Mouse (Mus musculus) T-helper 17 cell (primary cell): ENCODE data around the gene Foxn3.

Experiments used
- in situ Hi-C, 2 experiments: fragments of 300-600 bp; cut with MboI, MseI; formaldehyde crosslinking; loops; 1 replicate in 1 of 2; 2 replicates in 1 of 2; pipeline ENCODE4 v1.15.1; 2025; ENCODE audit warnings: high pct_unique_total_duplicates in 2 of 2

Foxn3 gene

DNA sequence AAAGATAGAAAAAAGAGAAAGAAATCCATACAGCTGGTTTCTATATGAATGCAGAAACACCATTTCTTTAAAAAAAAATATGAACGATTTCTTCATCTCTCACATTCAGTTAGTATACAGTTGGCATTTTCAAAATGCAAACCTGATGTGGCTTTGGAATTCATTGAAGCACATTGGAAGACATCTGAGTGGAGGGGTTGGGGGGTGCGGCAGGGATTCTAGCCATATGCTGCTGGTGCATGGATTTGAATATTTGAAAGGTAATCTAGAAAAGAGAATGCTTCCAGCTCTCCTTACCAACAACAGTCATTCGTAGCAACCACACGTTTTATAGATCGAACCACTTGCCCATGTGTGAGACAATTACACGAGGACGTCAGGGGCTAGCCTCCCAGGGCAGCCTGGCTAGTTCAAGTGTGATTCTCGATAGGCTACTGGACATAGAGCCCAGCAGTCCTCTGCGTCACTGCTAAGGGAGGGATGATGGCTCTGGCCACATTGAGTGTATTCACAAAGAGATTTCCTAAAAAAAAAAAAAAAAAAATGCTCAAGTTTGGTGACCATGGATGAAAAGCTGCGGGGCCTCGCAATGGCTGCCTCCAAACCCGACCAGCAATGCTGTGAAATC is 96.0 kb downstream of the Foxn3 start:
- in situ Hi-C loops, result loop anchor here in 1 of 2 experiments (5.0 kb wide), 2 partner anchors 45 to 75 kb away; no protein-coding TSS in a partner anchor

- in situ Hi-C loops, result loop anchor here in 1 of 2 experiments (5.0 kb wide), 2 partner anchors 46 to 74 kb away; no protein-coding TSS in a partner anchor
Observed at GRCm38 (mm10) chr12:99466426-99466825, 97.0 kb downstream of the Foxn3 start.

GRCm38 (mm10) chr12:99464291-99464690 is 99.1 kb downstream of the Foxn3 start:
- in situ Hi-C loops, result no loop called here

DNA sequence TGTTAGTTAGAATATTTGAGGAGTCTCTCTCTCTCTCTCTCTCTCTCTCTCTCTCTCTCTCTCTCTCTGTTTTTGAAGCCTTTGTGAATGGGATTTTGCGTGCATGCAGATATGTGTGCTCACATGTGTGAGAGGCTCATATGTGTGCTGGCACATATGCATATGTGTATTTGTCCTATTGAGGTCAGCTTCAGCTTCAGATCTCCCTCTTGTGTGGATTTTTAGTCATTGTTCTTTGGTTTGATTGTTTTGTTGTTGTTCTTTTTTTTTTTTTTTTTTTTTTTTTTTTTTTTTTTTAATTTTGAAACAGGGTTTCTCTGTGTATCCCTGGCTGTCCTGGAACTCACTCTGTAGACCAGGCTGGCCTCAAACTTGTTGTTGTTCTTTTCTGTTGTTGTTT is 100.5 kb downstream of the Foxn3 start:
- in situ Hi-C loops, result no loop called here

DNA sequence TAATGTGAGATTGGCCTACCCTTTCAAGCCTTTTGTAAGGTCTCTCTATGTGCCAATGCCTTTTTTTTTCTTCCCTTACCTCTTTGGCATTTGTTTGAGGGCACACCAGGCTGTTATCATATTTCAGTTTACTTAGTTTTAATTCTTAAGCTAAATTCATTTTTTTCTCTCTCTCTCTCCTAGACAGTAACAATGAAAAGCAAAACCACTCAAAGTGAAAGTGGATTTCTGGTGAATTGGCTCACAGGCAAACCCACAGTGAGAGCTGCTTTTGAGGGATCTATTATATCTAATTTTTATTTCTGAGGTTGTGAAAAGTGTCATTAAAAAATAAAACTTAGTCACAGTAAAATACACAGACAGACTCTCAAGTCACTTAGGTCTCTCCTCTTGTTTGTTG is 101.1 kb downstream of the Foxn3 start:
- in situ Hi-C loops, result no loop called here

DNA sequence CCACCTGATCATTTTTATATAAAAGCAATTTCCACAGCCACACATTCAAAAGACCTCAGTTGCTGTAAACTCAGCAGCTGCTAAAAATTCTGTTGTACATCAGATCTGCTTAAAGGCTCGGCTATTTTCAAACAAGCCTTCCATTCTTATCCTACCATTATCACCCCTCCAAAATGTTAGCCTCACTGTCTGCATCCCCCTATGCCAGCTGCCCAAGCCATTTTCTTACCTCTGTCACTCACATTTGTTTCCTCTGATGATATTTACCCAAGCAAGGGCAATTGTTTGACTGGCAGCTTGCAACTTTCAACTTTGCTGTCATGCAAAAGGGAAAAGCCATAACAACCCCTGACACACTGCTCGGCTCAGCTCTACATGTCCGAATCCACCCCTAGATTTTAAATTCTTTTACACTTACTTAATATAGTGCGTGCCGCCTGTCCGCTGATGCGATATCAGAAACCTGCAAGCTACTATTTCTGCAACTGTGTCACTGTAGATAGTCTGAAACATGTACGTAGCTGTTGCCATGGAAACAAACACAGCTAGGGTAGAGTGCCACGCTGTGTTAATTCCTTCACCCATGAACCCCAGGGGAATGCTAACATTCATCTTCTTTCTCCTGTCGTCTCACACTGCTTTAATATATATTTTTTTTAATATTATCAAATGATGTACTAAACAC is 105.7 kb downstream of the Foxn3 start:
- in situ Hi-C loops, result no loop called here

DNA sequence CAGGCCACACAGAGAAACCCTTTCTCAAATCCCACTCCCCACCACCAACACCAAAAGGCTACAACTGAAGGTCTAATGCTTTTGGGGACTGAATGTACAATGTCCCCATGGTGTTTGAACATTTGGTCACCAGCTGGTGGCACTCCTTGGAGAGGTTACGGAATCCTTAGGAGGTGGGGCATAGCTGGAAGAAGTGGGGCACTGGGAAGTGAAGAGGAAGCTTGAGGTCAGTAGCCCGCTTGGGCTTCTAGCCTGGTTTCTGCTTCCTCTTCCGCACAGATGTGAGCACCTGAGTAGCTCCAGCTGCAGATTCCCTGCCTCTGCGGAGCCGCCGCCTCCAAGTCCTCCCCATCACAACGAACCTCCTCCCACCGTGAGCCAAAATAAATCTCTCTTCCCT is 107.8 kb downstream of the Foxn3 start:
- in situ Hi-C loops, result no loop called here

GRCm38 (mm10) chr12:99454394-99454793 is 109.0 kb downstream of the Foxn3 start:
- in situ Hi-C loops, result no loop called here

GRCm38 (mm10) chr12:99453797-99454196 is 109.6 kb downstream of the Foxn3 start:
- in situ Hi-C loops, result no loop called here

- in situ Hi-C loops, result no loop called here
Observed at GRCm38 (mm10) chr12:99450076-99450475, 113.3 kb downstream of the Foxn3 start.

GRCm38 (mm10) chr12:99447791-99448190 is 115.6 kb downstream of the Foxn3 start:
- in situ Hi-C loops, result no loop called here

GRCm38 (mm10) chr12:99445018-99445674 is 118.2 kb downstream of the Foxn3 start:
- in situ Hi-C loops, result no loop called here

DNA sequence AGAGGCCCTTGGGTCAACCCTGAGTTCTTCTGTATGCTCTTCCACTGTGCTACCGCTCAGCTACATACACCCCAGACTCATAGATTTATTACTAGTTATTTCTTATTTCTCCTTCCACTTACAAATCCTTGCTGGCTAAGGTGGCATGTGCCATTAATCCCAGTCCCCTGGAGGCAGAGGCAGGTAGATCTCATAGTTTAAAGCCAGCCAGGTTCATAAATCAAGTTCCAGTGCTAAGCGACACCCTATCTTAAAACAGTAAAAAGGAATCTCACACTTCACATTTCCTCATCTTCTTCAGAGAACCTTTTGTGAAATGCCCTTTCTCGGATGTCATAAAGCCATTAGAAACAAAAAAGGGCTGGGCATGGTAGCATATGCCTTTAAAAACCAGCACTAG is 120.6 kb downstream of the Foxn3 start:
- in situ Hi-C loops, result no loop called here

GRCm38 (mm10) chr12:99440953-99441352 is 122.4 kb downstream of the Foxn3 start:
- in situ Hi-C loops, result no loop called here

DNA sequence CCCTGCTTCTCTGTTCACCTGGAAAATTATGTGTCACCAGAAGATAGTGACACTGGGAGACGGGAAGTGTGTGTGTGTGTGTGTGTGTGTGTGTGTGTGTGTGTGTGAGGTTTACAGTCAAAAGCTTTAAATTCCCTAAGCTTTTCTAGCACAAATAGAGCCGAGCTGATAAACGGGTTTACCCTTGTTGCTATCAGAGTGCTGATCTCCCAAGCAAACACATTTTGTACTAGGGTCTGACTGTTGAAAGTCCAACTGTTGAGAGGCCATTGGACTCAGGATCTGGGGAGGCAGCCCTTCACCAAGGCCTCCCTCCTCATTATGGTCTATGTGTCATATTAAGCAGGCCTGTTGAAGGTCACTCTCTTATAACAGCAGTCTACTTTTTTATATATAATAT is 123.4 kb downstream of the Foxn3 start:
- in situ Hi-C loops, result no loop called here

- in situ Hi-C loops, result no loop called here
Observed at GRCm38 (mm10) chr12:99435189-99435588, 128.2 kb downstream of the Foxn3 start.

- in situ Hi-C loops, result no loop called here
Observed at GRCm38 (mm10) chr12:99433402-99433801, 130.0 kb downstream of the Foxn3 start.

DNA sequence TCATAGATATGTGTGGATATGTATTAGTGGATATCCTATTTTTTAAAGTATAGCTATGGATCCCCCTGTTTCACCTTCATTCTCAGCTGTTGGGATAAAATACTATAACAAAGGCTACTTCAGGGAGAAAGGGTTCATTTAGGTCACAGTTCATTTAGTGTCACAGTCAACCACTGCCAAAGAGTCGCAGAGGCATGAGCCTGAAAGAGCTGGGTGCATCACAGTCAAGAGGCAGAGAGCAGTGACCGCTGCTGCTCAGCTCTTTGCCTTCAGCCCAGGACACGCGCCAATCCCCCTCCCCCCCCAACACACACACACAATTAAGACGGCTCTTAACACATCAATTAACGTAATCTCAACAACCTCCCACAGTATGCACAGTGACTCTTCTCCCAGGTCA is 131.8 kb downstream of the Foxn3 start:
- in situ Hi-C loops, result no loop called here

DNA sequence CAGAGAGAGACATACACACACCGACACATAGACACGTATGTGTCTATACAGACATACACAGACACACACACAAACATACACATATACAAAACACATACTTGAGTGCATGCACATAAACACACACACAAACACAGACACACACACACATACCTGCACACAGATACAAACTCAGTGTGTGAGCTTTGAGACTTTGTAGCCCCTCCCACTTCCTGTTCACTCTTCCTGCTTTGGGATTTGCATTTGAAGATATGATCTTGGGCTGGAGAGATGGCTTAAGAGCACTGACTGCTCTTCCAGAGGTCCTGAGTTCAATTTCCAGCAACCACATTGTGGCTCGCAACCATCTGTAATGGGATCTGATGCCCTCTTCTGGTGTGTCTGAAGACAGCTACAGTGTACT is 132.4 kb downstream of the Foxn3 start:
- in situ Hi-C loops, result no loop called here

DNA sequence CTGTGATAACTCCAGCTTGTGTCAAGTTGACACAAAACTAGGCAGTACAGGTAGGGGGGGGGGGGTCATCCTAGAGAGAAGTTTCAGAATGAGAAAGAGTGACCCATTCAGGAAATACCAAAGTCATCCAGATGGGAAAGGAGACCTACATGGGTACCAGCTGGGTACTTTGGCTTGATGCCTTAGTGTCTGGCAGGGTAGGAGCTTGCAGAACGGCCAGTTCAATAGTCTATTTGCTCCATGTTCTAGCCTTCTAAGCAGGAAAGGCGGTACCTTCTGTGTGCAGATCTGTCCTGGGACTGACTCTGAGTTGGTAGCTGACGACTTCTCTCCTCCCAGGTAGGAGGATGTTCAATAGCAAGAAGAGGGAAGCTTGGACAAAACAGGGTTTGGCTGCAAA is 134.3 kb downstream of the Foxn3 start:
- in situ Hi-C loops, result loop anchor here in 1 of 2 experiments (10.0 kb wide), 1 partner anchor 1044 kb away; no protein-coding TSS in a partner anchor

DNA sequence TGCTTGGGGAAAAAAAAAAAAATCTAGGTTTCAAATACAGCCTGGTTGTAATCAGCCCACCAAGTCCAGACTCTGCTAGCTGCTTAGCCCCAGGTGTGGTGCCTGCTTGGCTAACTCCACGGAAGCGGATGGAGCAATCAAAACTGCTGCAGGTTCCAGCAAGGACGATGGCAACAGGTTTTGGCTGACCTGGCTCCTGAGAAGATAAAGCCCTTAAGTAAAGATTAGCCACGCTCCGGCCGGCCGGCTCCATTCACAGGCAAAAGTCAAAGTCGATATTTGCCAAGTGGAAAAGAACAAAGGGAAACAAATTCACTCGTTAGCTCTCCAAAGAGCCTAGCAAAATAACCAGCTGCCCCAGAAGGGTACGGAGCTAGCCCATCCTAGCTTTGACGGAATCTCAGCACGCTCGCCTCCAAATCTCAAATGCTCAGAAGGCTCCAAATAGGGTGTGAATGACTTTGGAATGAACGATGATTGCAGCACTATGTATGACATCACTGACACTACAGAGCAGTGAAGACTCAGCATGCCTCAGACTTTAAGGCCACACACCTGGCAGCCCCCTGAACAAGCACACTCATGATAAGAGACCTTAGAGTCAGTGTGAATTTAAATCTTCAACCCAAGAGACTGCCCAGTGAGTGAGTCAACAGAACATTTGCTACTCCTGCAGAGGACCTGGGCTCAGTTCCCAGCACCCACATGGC is 137.0 kb downstream of the Foxn3 start:
- in situ Hi-C loops, result loop anchor here in 1 of 2 experiments (10.0 kb wide), 1 partner anchor 1042 kb away; no protein-coding TSS in a partner anchor

- in situ Hi-C loops, result no loop called here
Observed at GRCm38 (mm10) chr12:99419396-99419760, 144.0 kb downstream of the Foxn3 start.
